Mouse (Mus musculus): ENCODE measurements around the gene Smtnl1.
"Not testable (repeated sequence)": the region's sequence is repeated elsewhere in the genome, so short reads cannot be mapped to it uniquely, and the experiment has no call there.

The Smtnl1 gene

GRCm38 (mm10) chr2:84837817-84838592, 15.6 kb upstream of the Smtnl1 start:
- DNase-seq: no peak

GRCm38 (mm10) chr2:84837107-84837506, 14.7 kb upstream of the Smtnl1 start:
- DNase-seq: no peak

- DNase-seq: peak; percentile 58
These were observed 9.4 kb upstream of the Smtnl1 start for GRCm38 (mm10) chr2:84831666-84832391.

- DNase-seq: peak; percentile 32
These were observed 5.0 kb upstream of the Smtnl1 start for GRCm38 (mm10) chr2:84827283-84827920.

- DNase-seq: peak; percentile 89
These were observed 4.2 kb upstream of the Smtnl1 start, which contains the start of gene Timm10 for GRCm38 (mm10) chr2:84826488-84827282. Gene Timm10, plus strand, starts transcription at chr2:84826997.

GRCm38 (mm10) chr2:84823237-84823636, 785 bp upstream of the Smtnl1 start:
- no peak for DNase-seq

- no peak for DNase-seq
These were observed 2.6 kb downstream of the Smtnl1 start for GRCm38 (mm10) chr2:84819861-84820260.

GRCm38 (mm10) chr2:84812676-84813075, 9.8 kb downstream of the Smtnl1 start:
- no peak for DNase-seq

GRCm38 (mm10) chr2:84811880-84812279, 10.6 kb downstream of the Smtnl1 start:
- DNase-seq: no peak

- DNase-seq: peak; percentile 77
These were observed 11.4 kb downstream of the Smtnl1 start for GRCm38 (mm10) chr2:84810886-84811577.

GRCm38 (mm10) chr2:84810526-84810885, 11.9 kb downstream of the Smtnl1 start:
- DNase-seq: no peak

GRCm38 (mm10) chr2:84809330-84809729, 13.1 kb downstream of the Smtnl1 start:
- DNase-seq: no peak

GRCm38 (mm10) chr2:84806546-84806945, 15.9 kb downstream of the Smtnl1 start:
- DNase-seq: no peak

- no peak for DNase-seq
These were observed 18.5 kb downstream of the Smtnl1 start for GRCm38 (mm10) chr2:84803963-84804362.

GRCm38 (mm10) chr2:84801223-84801622, 21.2 kb downstream of the Smtnl1 start:
- not testable (repeated sequence) for DNase-seq

- DNase-seq: no peak
These were observed 22.1 kb downstream of the Smtnl1 start for GRCm38 (mm10) chr2:84800304-84800703.

GRCm38 (mm10) chr2:84799041-84799561, 23.4 kb downstream of the Smtnl1 start:
- peak; percentile 64 for DNase-seq

- DNase-seq: peak; percentile 74
These were observed 23.9 kb downstream of the Smtnl1 start, which contains the start of gene Ube2l6 for GRCm38 (mm10) chr2:84798493-84798921. Gene Ube2l6, plus strand, starts transcription at chr2:84798828.

GRCm38 (mm10) chr2:84797833-84798492, 24.5 kb downstream of the Smtnl1 start:
- peak; percentile 84 for DNase-seq

- no peak for DNase-seq
These were observed 28.6 kb downstream of the Smtnl1 start for GRCm38 (mm10) chr2:84793871-84794270.

- DNase-seq: no peak
These were observed 29.3 kb downstream of the Smtnl1 start for GRCm38 (mm10) chr2:84793154-84793553.

Data from cerebellum, adult 11-12 months (tissue).